Mouse (Mus musculus) midbrain, embryonic 13.5 days (tissue): ENCODE measurements around the gene Sox5. TPM values are rescaled to one million over a fixed set of nuclear protein-coding genes. Genes with fewer than 3 reads are reported as not detected.

Experiments used
- ATAC-seq: fragments of 200-750 bp; cut with Nextera tagmentation; 2 replicates; pipeline ENCODE4 v1.8.0; 2017; ENCODE audit warnings: mild to moderate bottlenecking, moderate TSS enrichment, moderate library complexity
- H3K27ac ChIP-seq: fragments of 300-500 bp; sonication (generic); 2 replicates; pipeline ENCODE4 v1.5.1; 2015; ENCODE audit warnings: inconsistent platforms, mild to moderate bottlenecking, moderate library complexity
- H3K27me3 ChIP-seq: fragments of 300-500 bp; sonication (generic); 2 replicates; pipeline ENCODE4 v1.6.1; 2015; ENCODE audit warnings: mild to moderate bottlenecking, inconsistent platforms
- H3K36me3 ChIP-seq: fragments of 300-500 bp; sonication (generic); 2 replicates; pipeline ENCODE4 v1.6.1; 2015; ENCODE audit warnings: mild to moderate bottlenecking, inconsistent platforms
- H3K4me1 ChIP-seq: fragments of 300-500 bp; sonication (generic); replicated peaks from 2 replicates; pipeline ENCODE4 v1.6.1; 2015; ENCODE audit warnings: inconsistent platforms
- H3K4me2 ChIP-seq: fragments of 300-500 bp; sonication (generic); replicated peaks from 2 replicates; pipeline ENCODE4 v1.6.1; 2015; ENCODE audit warnings: moderate library complexity, mild to moderate bottlenecking, inconsistent platforms
- H3K4me3 ChIP-seq: fragments of 300-500 bp; sonication (generic); replicated peaks from 2 replicates; pipeline ENCODE4 v1.5.1; 2015; ENCODE audit warnings: mild to moderate bottlenecking, inconsistent platforms
- H3K9ac ChIP-seq: fragments of 300-500 bp; sonication (generic); replicated peaks from 2 replicates; pipeline ENCODE4 v1.6.1; 2015; ENCODE audit warnings: mild to moderate bottlenecking, inconsistent platforms
- H3K9me3 ChIP-seq: fragments of 300-500 bp; sonication (generic); 2 replicates; pipeline ENCODE4 v1.6.1; 2016; ENCODE audit warnings: mild to moderate bottlenecking, inconsistent platforms
- WGBS: fragments of 180-500 bp; shearing (Covaris S2); methylation state at CpG from one replicate; pipeline ENCODE4 v1.1.7; 2015; 5-methylcytosine and 5-hydroxymethylcytosine counted together
- polyA plus RNA-seq: library from polyadenylated mRNA; unstranded; fragments of >200 nt; fragmentation: Nextera tagmentation; extraction: Ambion mirVana; gene quantifications from 2 replicates; pipeline ENCODE4 v1.2.1, GENCODE M21; 2015

Gene Sox5
- 52.0 and 56.2 TPM in 2 replicates for polyA plus RNA-seq

GRCm38 (mm10) chr6:144781431-144782030, at the start of gene Sox5:
Gene Sox5, minus strand, starts transcription at chr6:144781977.
- peaks cover 16% of the 10 kb centered on the region; the same call in 1 of the 2 replicates for H3K27me3 ChIP-seq
- H3K9me3 ChIP-seq, result no peaks in the 10 kb centered on the region
- H3K4me3 ChIP-seq, result peak within 1 kb of the TSS; percentile 82
- peak within 1 kb of the TSS; percentile 88 for H3K9ac ChIP-seq
- peak within 1 kb of the TSS; percentile 80 for H3K27ac ChIP-seq
- H3K4me1 ChIP-seq, result peaks cover 29% of the 10 kb centered on the region
- H3K36me3 ChIP-seq, result no peaks in the 10 kb centered on the region
- peak; percentile 90 for ATAC-seq
- peak within 1 kb of the TSS; percentile 94 for H3K4me2 ChIP-seq
- under 1% methylated on average over 40 of the region's 47 CpGs for WGBS

GRCm38 (mm10) chr6:144825018-144825602, 43.3 kb upstream of the Sox5 start:
- H3K4me3 ChIP-seq, result no peak overlapping the region
- WGBS, result 97% methylated on average over 6 of the region's 6 CpGs
- H3K27ac ChIP-seq, result no peak overlapping the region
- no peaks in the 10 kb centered on the region for H3K4me1 ChIP-seq
- H3K4me2 ChIP-seq, result no peak overlapping the region
- H3K9me3 ChIP-seq, result no peaks in the 10 kb centered on the region
- H3K9ac ChIP-seq, result no peak overlapping the region
- no peak for ATAC-seq
- no peaks in the 10 kb centered on the region for H3K36me3 ChIP-seq
- H3K27me3 ChIP-seq, result no peaks in the 10 kb centered on the region

- 77% methylated on average over 9 of the region's 12 CpGs for WGBS
- H3K27ac ChIP-seq, result no peak overlapping the region
- no peak overlapping the region for H3K4me2 ChIP-seq
- H3K9ac ChIP-seq, result no peak overlapping the region
- no peaks in the 10 kb centered on the region for H3K27me3 ChIP-seq
- H3K4me1 ChIP-seq, result no peaks in the 10 kb centered on the region
- no peaks in the 10 kb centered on the region for H3K9me3 ChIP-seq
- no peak overlapping the region for H3K4me3 ChIP-seq
- no peaks in the 10 kb centered on the region for H3K36me3 ChIP-seq
- ATAC-seq, result no peak
Measured at GRCm38 (mm10) chr6:144824153-144824552, 42.4 kb upstream of the Sox5 start.

GRCm38 (mm10) chr6:144822594-144822993, 40.8 kb upstream of the Sox5 start:
- Histone ChIP-seq H3K4me1 (no peaks in the 10 kb centered on the region), H3K4me2 (no peak overlapping the region), H3K9ac (no peak overlapping the region), H3K27ac (no peak overlapping the region), H3K36me3 (no peaks in the 10 kb centered on the region), H3K4me3 (no peak overlapping the region), H3K9me3 (no peaks in the 10 kb centered on the region), H3K27me3 (no peaks in the 10 kb centered on the region)
- 81% methylated on average over 14 of the region's 14 CpGs for WGBS
- ATAC-seq, result no peak

- no peak for ATAC-seq
Measured at GRCm38 (mm10) chr6:144821019-144821418, 39.2 kb upstream of the Sox5 start.

GRCm38 (mm10) chr6:144818016-144818415, 36.2 kb upstream of the Sox5 start:
- H3K4me1 ChIP-seq, result peaks cover 2% of the 10 kb centered on the region; the same call in 1 of the 2 replicates
- no peaks in the 10 kb centered on the region for H3K9me3 ChIP-seq
- no peak for ATAC-seq
- H3K9ac ChIP-seq, result no peak overlapping the region
- no peak overlapping the region for H3K4me3 ChIP-seq
- H3K36me3 ChIP-seq, result no peaks in the 10 kb centered on the region
- no peak overlapping the region for H3K4me2 ChIP-seq
- 96% methylated on average over 4 of the region's 4 CpGs for WGBS
- H3K27ac ChIP-seq, result no peak overlapping the region
- no peaks in the 10 kb centered on the region for H3K27me3 ChIP-seq

More at GRCm38 (mm10) chr6:144821019-144821418, 39.2 kb upstream of the Sox5 start:
- no peaks in the 10 kb centered on the region for H3K36me3 ChIP-seq
- no peak overlapping the region for H3K4me2 ChIP-seq
- 90% methylated on average over 6 of the region's 6 CpGs for WGBS
- no peak overlapping the region for H3K9ac ChIP-seq
- H3K9me3 ChIP-seq, result no peaks in the 10 kb centered on the region
- no peaks in the 10 kb centered on the region for H3K4me1 ChIP-seq
- H3K27me3 ChIP-seq, result no peaks in the 10 kb centered on the region
- H3K4me3 ChIP-seq, result no peak overlapping the region
- no peak overlapping the region for H3K27ac ChIP-seq

GRCm38 (mm10) chr6:144817329-144817932, 35.7 kb upstream of the Sox5 start:
- no peaks in the 10 kb centered on the region for H3K27me3 ChIP-seq
- ATAC-seq, result no peak
- no peak overlapping the region for H3K27ac ChIP-seq
- no peak overlapping the region for H3K4me3 ChIP-seq
- WGBS, result 51% methylated on average over 5 of the region's 5 CpGs
- H3K4me1 ChIP-seq, result peaks cover 2% of the 10 kb centered on the region; the same call in 1 of the 2 replicates
- H3K36me3 ChIP-seq, result no peaks in the 10 kb centered on the region
- H3K9me3 ChIP-seq, result no peaks in the 10 kb centered on the region
- no peak overlapping the region for H3K9ac ChIP-seq
- H3K4me2 ChIP-seq, result no peak overlapping the region

GRCm38 (mm10) chr6:144815542-144815941, 33.8 kb upstream of the Sox5 start:
- H3K9me3 ChIP-seq, result no peaks in the 10 kb centered on the region
- H3K4me1 ChIP-seq, result peaks cover 2% of the 10 kb centered on the region; the same call in 1 of the 2 replicates
- H3K4me2 ChIP-seq, result no peak overlapping the region
- H3K27me3 ChIP-seq, result no peaks in the 10 kb centered on the region
- ATAC-seq, result no peak
- H3K4me3 ChIP-seq, result no peak overlapping the region
- no peak overlapping the region for H3K27ac ChIP-seq
- WGBS, result 86% methylated on average over 5 of the region's 5 CpGs
- no peaks in the 10 kb centered on the region for H3K36me3 ChIP-seq
- H3K9ac ChIP-seq, result no peak overlapping the region

- WGBS, result 6% methylated on average over 6 of the region's 6 CpGs
- no peak overlapping the region for H3K4me2 ChIP-seq
- ATAC-seq, result peak; percentile 68
Measured at GRCm38 (mm10) chr6:144814931-144815364, 33.2 kb upstream of the Sox5 start.

GRCm38 (mm10) chr6:144804321-144804720, 22.5 kb upstream of the Sox5 start:
- Histone ChIP-seq H3K4me2 (no peak overlapping the region), H3K9me3 (peaks cover 5% of the 10 kb centered on the region; the same call in 1 of the 2 replicates), H3K27ac (no peak overlapping the region), H3K27me3 (no peaks in the 10 kb centered on the region), H3K4me3 (no peak overlapping the region), H3K4me1 (no peaks in the 10 kb centered on the region), H3K36me3 (no peaks in the 10 kb centered on the region), H3K9ac (no peak overlapping the region)
- ATAC-seq, result no peak
- 92% methylated on average over 5 of the region's 5 CpGs for WGBS

More at GRCm38 (mm10) chr6:144814931-144815364, 33.2 kb upstream of the Sox5 start:
- no peaks in the 10 kb centered on the region for H3K36me3 ChIP-seq
- no peaks in the 10 kb centered on the region for H3K27me3 ChIP-seq
- H3K9ac ChIP-seq, result no peak overlapping the region
- H3K27ac ChIP-seq, result no peak overlapping the region
- peaks cover 2% of the 10 kb centered on the region; the same call in 1 of the 2 replicates for H3K4me1 ChIP-seq
- H3K4me3 ChIP-seq, result no peak overlapping the region
- no peaks in the 10 kb centered on the region for H3K9me3 ChIP-seq

- Histone ChIP-seq H3K4me1 (no peaks in the 10 kb centered on the region), H3K9ac (no peak overlapping the region), H3K27ac (no peak overlapping the region), H3K9me3 (peaks cover 5% of the 10 kb centered on the region; the same call in 1 of the 2 replicates), H3K36me3 (no peaks in the 10 kb centered on the region), H3K4me2 (no peak overlapping the region), H3K27me3 (no peaks in the 10 kb centered on the region), H3K4me3 (no peak overlapping the region)
- ATAC-seq, result no peak
- WGBS, result 100% methylated on average over 1 of the region's 1 CpGs
Measured at GRCm38 (mm10) chr6:144803063-144803462, 21.3 kb upstream of the Sox5 start.

- no peaks in the 10 kb centered on the region for H3K9me3 ChIP-seq
- H3K9ac ChIP-seq, result no peak overlapping the region
- H3K4me3 ChIP-seq, result no peak overlapping the region
- H3K4me2 ChIP-seq, result no peak overlapping the region
- no peaks in the 10 kb centered on the region for H3K36me3 ChIP-seq
- H3K27me3 ChIP-seq, result no peaks in the 10 kb centered on the region
- WGBS, result 83% methylated on average over 3 of the region's 3 CpGs
- ATAC-seq, result no peak
- 0 out of 2 replicates have a peak, but pooled peaks cover 11% of the 10 kb centered on the region for H3K4me1 ChIP-seq
- no peak overlapping the region for H3K27ac ChIP-seq
Measured at GRCm38 (mm10) chr6:144794356-144794755, 12.6 kb upstream of the Sox5 start.
